Mouse (Mus musculus) ES-E14 (cell line): ENCODE measurements around the gene Pla2g1b. TPM values are rescaled to one million over a fixed set of nuclear protein-coding genes. Genes with fewer than 3 reads are reported as not detected.

Experiments used
- DNase-seq: peaks from one replicate; pipeline ENCODE4 v3.0.0-alpha.2; 2013; ENCODE audit warnings: low read depth, low spot score
- H3K27ac ChIP-seq: 2 replicates; pipeline ENCODE4 v1.5.1; 2012; ENCODE audit warnings: low read depth, mild to moderate bottlenecking, low read length, moderate library complexity, mixed read lengths; ENCODE audit not compliant: poor library complexity, insufficient read depth, severe bottlenecking
- H3K36me3 ChIP-seq: 2 replicates; pipeline ENCODE4 v1.6.1; 2012; ENCODE audit warnings: mild to moderate bottlenecking, low read length, moderate library complexity, mixed read lengths; ENCODE audit not compliant: control insufficient read depth, poor library complexity, insufficient read depth, severe bottlenecking
- H3K4me1 ChIP-seq, 2 experiments: fragments of 150-350 bp in 1 of 2; sonication (generic) in 1 of 2; 2 replicates each; pipeline ENCODE4 v1.6.1; 2012; ENCODE audit warnings: low read length in 2 of 2, mild to moderate bottlenecking in 1 of 2, mixed read lengths in 1 of 2; ENCODE audit not compliant: control insufficient read depth in 2 of 2, insufficient read depth in 2 of 2, poor library complexity in 1 of 2
- H3K4me3 ChIP-seq, 2 experiments: fragments of 150-350 bp in 1 of 2; sonication (generic) in 1 of 2; 2 replicates each; pipeline ENCODE4 v1.5.1; 2012; ENCODE audit warnings: low read length in 2 of 2, low read depth in 1 of 2, mild to moderate bottlenecking in 1 of 2, mixed read lengths in 1 of 2; ENCODE audit not compliant: insufficient read depth in 1 of 2, poor library complexity in 1 of 2, severe bottlenecking in 1 of 2
- H3K9ac ChIP-seq: 2 replicates; pipeline ENCODE4 v1.6.1; 2012; ENCODE audit warnings: low read depth, mild to moderate bottlenecking, low read length, mixed read lengths; ENCODE audit not compliant: poor library complexity, insufficient read depth, severe bottlenecking
- H3K9me3 ChIP-seq: fragments of 150-350 bp; sonication (generic); 2 replicates; pipeline ENCODE4 v1.6.1; 2012; ENCODE audit warnings: low read depth, mild to moderate bottlenecking, low read length; ENCODE audit not compliant: control insufficient read depth, insufficient read depth
- CHD2 ChIP-seq: IDR thresholded peaks from 2 replicates; pipeline ENCODE4 v1.6.1; 2014; ENCODE audit warnings: mild to moderate bottlenecking, low read depth, low read length, inconsistent platforms
- HCFC1 ChIP-seq: IDR thresholded peaks from 2 replicates; pipeline ENCODE4 v1.6.1; 2012; ENCODE audit warnings: low read length, inconsistent platforms, borderline replicate concordance; ENCODE audit not compliant: insufficient read depth
- MAFK ChIP-seq: IDR thresholded peaks from 2 replicates; pipeline ENCODE4 v1.6.1; 2014; ENCODE audit warnings: mild to moderate bottlenecking, low read depth, low read length, inconsistent platforms; ENCODE audit not compliant: insufficient read depth
- ZC3H11A ChIP-seq: IDR thresholded peaks from 2 replicates; pipeline ENCODE4 v1.6.1; 2012; ENCODE audit warnings: low read depth, mild to moderate bottlenecking, inconsistent platforms, low read length, borderline replicate concordance
- ZNF384 ChIP-seq: IDR thresholded peaks from 2 replicates; pipeline ENCODE4 v1.6.1; 2012; ENCODE audit warnings: low read depth, low read length, inconsistent platforms
- in situ Hi-C, 2 experiments: fragments of 600-800 bp; cut with MboI; formaldehyde crosslinking; loops; one replicate each; pipeline ENCODE4 v1.15.1; 2025; ENCODE audit warnings: low sequenced_read_pairs in 2 of 2, inconsistent platforms in 1 of 2; ENCODE audit not compliant: unreplicated experiment in 2 of 2
- total RNA-seq: library from RNA; depleted of rRNA; stranded (reverse); fragments of 300-350 nt; gene quantifications from 2 replicates; pipeline ENCODE4 v1.2.3, GENCODE M21; 2012

Gene Pla2g1b
- total RNA-seq, 1 experiment = 31.1 TPM

DNA sequence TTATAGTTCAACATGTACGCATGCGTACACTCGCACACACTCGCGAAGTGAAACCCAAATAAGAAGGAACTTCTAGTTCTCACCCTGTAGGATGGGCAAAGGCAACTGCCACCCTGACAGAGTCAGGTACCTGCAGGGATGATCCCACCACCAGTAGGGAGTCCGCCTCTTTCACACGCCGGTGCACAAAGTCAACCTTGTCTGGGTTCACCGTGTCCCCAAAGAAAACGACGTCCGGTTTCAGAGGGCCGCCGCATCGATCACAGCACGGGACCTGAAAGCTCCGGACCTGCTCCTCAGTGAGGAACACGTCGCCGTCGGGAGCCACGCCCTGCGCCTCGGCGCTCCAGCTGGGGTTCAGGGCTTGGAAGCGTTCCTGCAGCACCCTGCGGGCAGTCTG, 14.0 kb downstream of the Pla2g1b start:
- DNase-seq = no peak
- Histone ChIP-seq H3K36me3 (peaks cover 6% of the 10 kb centered on the region), H3K9me3 (no peaks in the 10 kb centered on the region), H3K27ac (peak overlapping the region; percentile 79; the same call in 1 of the 2 replicates), H3K4me1 (peaks cover 0 to 4% of the 10 kb centered on the region in 2 experiments), H3K9ac (peak overlapping the region; percentile 77), H3K4me3 (peak overlapping the region; percentile 66 to 69)
- TF ChIP-seq MAFK (no peak), CHD2 (no peak), ZNF384 (no peak), ZC3H11A (no peak), HCFC1 (no peak)
- in situ Hi-C loops = no loop called here

DNA sequence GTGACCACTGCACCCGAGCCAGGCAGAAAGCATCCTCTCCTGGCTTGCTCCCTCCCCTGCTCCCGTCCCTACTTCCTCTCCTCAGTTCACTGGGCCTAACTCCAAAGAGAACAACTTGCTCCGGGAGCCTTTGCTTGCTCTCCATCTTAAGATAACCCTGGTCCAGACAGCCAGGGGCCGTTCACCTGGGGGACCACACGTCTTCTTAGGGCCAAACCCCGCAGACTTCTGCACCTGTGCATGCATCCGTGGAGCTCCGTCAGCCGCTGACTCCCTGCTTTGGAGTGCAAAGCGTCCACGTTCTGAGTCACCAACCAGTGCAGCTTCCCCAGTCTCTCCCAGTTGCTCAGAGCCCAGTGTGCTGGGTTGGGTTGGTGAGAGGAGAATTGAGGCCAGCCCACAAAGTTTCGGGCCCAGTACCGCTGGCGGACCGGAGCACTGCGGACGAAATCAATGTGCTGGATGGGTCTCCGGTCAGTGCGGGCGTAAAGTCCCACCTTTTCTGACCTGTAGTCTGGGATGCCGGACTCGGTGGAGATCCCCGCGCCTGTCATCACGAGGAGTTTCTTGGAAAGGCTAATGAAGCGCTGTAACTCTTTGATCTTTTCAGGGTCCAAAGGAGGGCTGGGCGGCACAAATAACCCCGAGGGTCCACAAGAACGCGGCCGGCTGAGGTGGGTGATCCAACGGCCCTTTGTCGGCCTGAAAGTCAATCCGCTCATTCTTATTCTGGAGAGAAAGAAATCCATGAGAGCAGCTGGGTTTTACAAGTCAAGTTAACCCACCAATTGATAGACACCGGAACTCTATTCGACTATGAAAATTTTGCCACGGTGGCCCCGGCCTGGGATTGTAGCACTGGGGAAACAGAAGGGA, 16.6 kb downstream of the Pla2g1b start:
- in situ Hi-C loops = no loop called here
- H3K36me3 ChIP-seq = peaks cover 4% of the 10 kb centered on the region; the same call in 1 of the 2 replicates
- H3K27ac ChIP-seq = peak overlapping the region; percentile 23; the same call in 1 of the 2 replicates
- DNase-seq = no peak
- H3K4me3 ChIP-seq = peak overlapping the region; percentile 40 to 59
- no peaks in the 10 kb centered on the region for H3K9me3 ChIP-seq
- peaks cover 0 to 6% of the 10 kb centered on the region in 2 experiments; a peak in 2 of 4 replicates for H3K4me1 ChIP-seq
- no peak for TF ChIP-seq MAFK
- no peak for TF ChIP-seq CHD2
- TF ChIP-seq HCFC1 = no peak
- H3K9ac ChIP-seq = peak overlapping the region; percentile 70

DNA sequence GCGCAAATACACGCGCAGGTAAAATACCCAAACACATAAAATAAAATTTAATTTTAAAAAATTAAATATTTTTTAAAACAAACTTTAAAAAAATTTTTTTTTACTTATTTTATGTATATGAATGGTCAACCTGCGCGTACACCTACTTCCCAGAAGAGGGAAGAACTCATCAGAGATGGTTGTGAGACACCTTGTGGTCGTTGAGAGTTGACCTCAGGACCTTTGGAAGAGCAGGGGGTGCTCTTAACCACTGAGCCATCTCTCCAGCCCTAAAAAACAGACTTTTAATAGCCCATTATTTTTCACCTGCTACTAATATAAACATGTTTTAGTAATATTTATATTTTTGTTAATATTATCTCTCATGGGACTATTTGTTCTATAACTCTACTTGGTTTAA, 17.3 kb downstream of the Pla2g1b start:
- TF ChIP-seq MAFK = no peak
- Histone ChIP-seq H3K36me3 (no peaks in the 10 kb centered on the region), H3K27ac (no peak overlapping the region), H3K4me3 (peak overlapping the region in 1 of 2 experiments; percentile 40; a peak in 1 of 4 replicates), H3K9me3 (no peaks in the 10 kb centered on the region), H3K9ac (no peak overlapping the region; the same call in 1 of the 2 replicates), H3K4me1 (peaks cover 0 to 6% of the 10 kb centered on the region in 2 experiments; a peak in 2 of 4 replicates)
- in situ Hi-C loops = no loop called here
- no peak for DNase-seq

DNA sequence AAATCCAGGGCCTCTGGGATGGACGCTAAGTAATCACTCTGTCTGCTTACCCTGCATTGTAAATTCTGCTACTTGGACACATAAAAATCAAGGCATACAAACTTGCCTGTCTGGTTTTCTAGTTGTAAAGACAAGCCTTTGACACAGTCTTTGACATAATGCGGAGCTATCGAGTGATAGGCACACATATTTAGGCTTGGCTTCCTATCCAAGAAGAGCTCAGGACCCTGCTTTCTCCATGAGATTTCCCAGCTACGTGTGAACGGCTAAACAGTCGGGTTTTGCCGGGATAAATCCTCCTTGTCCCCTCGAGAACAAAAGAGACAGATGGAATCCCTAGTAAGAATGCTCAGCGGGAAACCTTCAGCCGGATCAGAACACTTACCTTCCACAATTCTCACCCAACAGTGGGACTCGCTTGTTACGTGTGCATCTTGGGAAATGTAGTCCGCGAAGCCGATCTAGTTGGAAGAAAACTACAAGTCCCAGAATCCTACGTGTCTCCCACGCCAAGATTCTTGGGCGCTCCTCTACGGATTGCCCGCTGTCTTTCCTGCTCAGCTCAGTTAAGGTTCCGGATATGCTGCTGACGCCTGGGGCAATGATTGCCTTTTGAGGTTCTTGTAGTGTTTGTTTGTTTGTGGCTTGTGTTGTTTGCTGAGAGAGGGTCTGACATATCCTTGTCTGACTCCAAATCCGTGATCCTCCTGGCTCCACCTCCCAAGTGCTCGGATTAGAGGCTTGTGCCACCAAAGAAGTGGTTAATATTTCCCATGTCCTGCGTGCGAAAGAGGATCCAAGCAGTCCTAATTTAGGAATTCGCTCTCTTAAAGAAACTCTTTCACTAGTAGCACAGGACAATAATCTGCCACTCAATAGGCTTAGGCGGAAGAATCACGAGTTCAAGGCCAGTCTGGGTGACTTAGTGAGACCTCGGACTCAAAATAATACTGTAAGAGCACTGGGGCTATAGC, 18.2 kb downstream of the Pla2g1b start, which contains the start of gene Sirt4:
Sirt4 (minus strand) TSS at position 779 of the 974 bp plus-strand sequence.
- peaks cover 0 to 8% of the 10 kb centered on the region in 2 experiments; a peak in 2 of 4 replicates for H3K4me1 ChIP-seq
- no peak for TF ChIP-seq ZC3H11A
- TF ChIP-seq CHD2 = peak; percentile 27; the same call in 1 of the 2 replicates
- TF ChIP-seq ZNF384 = no peak
- no peak for TF ChIP-seq MAFK
- peak; percentile 98 for TF ChIP-seq HCFC1
- no peak within 1 kb of the TSS; the same call in 1 of the 2 replicates for H3K27ac ChIP-seq
- no peaks in the 10 kb centered on the region for H3K9me3 ChIP-seq
- H3K9ac ChIP-seq = peak within 1 kb of the TSS; percentile 68; the same call in 1 of the 2 replicates
- DNase-seq = peak; percentile 97
- peak within 1 kb of the TSS; percentile 45 to 73 for H3K4me3 ChIP-seq
- no peaks in the 10 kb centered on the region for H3K36me3 ChIP-seq
- in situ Hi-C loops = no loop called here
